Mouse (Mus musculus) bone marrow, adult 2 months (tissue): ENCODE results near the gene Bcas2. TPM values are rescaled to one million over a fixed set of nuclear protein-coding genes. Genes with fewer than 3 reads are reported as not detected.

Experiments used
- H3K27ac ChIP-seq: fragments of 200-500 bp; 2 replicates; pipeline ENCODE4 v1.5.1; 2012; ENCODE audit warnings: low read depth, mild to moderate bottlenecking, control low read depth, inconsistent platforms, low read length; ENCODE audit not compliant: control insufficient read depth, poor library complexity, insufficient read depth
- H3K4me1 ChIP-seq: fragments of 200-500 bp; 2 replicates; pipeline ENCODE4 v1.6.1; 2011; ENCODE audit warnings: low read length; ENCODE audit not compliant: control insufficient read depth, insufficient read depth
- H3K4me3 ChIP-seq: fragments of 200-500 bp; replicated peaks from 2 replicates; pipeline ENCODE3; 2011; ENCODE audit warnings: mild to moderate bottlenecking, low read depth, low read length, control low read depth; ENCODE audit not compliant: control insufficient read depth
- CTCF ChIP-seq: fragments of 200-500 bp; IDR thresholded peaks from 2 replicates; pipeline ENCODE4 v1.5.1; 2011; ENCODE audit warnings: low read length, control low read depth; ENCODE audit not compliant: control insufficient read depth, insufficient read depth
- POLR2A ChIP-seq: fragments of 200-500 bp; IDR thresholded peaks from 2 replicates; pipeline ENCODE4 v1.6.1; 2011; ENCODE audit warnings: low read depth, mild to moderate bottlenecking, control low read depth, low read length, borderline replicate concordance; ENCODE audit not compliant: control insufficient read depth
- WGBS: fragments of 180-500 bp; shearing (Covaris S2); methylation state at CpG from one replicate; pipeline ENCODE4 v1.1.7; 2018; 5-methylcytosine and 5-hydroxymethylcytosine counted together
- polyA plus RNA-seq: library from polyadenylated mRNA; stranded (reverse); fragments of >200 nt; gene quantifications from 2 replicates; pipeline ENCODE4 v1.2.4, GENCODE M21; 2011; ENCODE audit warnings: low replicate concordance; ENCODE audit not compliant: missing spikeins, insufficient read depth, insufficient read length

The Bcas2 gene
- polyA plus RNA-seq, 1 experiment = 63.7 TPM

DNA sequence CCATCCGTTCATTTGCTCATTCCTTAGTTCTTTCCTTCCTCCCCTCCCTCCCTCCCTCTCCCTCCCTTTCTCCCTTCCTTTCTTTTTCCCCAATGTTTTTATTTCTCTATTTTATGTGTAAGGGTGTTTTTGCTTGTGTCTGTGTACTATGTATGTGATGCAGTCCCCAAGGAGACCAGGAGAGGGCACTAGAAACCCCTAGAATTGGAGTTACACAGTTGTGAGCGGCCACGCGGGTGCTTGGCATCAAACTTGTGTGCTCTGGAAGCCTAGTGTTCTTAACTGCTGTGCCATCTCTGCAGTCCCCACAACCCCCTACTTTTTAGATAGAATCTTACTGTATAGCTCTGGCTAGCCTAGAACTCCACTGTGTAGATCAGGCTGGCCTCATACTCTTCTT is 52.3 kb downstream of the Bcas2 start:
- TF ChIP-seq CTCF (0 out of 2 replicates have a peak, but pooled peaks have one; percentile 19), POLR2A (no peak)
- Histone ChIP-seq H3K4me1 (no peaks in the 10 kb centered on the region), H3K27ac (no peak overlapping the region), H3K4me3 (no peak overlapping the region)
- 79% methylated on average over 4 of the region's 4 CpGs for WGBS

DNA sequence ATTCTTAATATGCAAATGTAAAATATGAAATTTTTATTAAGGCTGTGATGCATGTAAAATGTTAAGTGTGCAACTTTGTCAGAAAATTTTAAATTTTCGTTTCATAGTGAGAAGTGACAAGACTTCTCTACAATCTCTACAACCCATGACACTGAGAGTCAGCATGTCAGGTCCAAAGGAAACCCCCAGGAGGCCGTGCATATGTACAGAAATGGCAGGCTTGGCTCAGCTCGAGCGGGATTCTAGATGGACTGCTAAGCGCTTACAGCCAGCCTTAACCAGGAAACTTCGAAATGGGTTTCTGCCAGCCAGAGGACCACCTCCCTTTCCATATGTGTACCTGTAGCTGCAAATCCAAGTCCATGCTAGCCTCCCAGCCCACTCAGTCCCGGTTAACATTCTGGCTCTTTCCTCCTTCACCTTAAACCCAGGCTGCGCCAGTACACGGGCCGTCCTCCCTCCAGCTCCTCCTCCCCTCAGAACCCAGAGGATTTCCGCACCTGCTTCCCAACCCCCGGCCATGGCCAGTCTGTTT is 52.8 kb downstream of the Bcas2 start:
- Histone ChIP-seq H3K27ac (no peak overlapping the region), H3K4me3 (no peak overlapping the region), H3K4me1 (no peaks in the 10 kb centered on the region)
- WGBS = 85% methylated on average over 12 of the region's 12 CpGs
- TF ChIP-seq POLR2A (no peak), CTCF (no peak)

DNA sequence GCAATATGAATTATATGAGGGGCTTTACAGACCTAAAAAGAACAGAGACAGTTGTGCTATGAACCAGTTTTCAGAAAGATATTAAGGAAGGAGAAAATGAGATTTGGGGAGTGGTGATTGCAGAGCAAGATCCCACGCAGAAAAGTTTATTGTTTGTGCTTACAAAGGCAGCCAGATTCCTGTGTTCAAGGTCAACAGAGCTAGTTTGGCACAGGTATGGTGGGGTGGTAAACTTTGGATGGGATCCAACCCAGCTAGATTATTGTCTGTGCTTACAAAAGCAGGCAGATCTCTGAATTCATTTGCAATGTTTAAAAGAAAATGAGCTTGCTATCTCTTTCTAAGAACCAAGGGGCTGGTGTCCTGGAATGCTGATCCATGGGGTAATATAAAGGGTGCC is 56.3 kb downstream of the Bcas2 start:
- Histone ChIP-seq H3K4me1 (no peaks in the 10 kb centered on the region), H3K4me3 (no peak overlapping the region), H3K27ac (no peak overlapping the region)
- 78% methylated on average over 1 of the region's 1 CpGs for WGBS
- no peak for TF ChIP-seq CTCF
- no peak for TF ChIP-seq POLR2A

Other genes starting within 250 kb of the Bcas2 start
- gene Sycp1, start 235.6 kb upstream of the Bcas2 start, polyA plus RNA-seq = 4.2 TPM in 1 of 2 replicates, not detected in the other
- 0.52 TPM in 1 of 2 replicates, not detected in the other for gene Nr1h5, start 207.5 kb upstream of the Bcas2 start, polyA plus RNA-seq
- gene Sike1, start 175.9 kb upstream of the Bcas2 start, polyA plus RNA-seq = 8.4 and 18.8 TPM in 2 replicates
- gene Csde1, start 151.2 kb upstream of the Bcas2 start, polyA plus RNA-seq = 72.4 and 116 TPM in 2 replicates
- gene Nras, start 113.4 kb upstream of the Bcas2 start, polyA plus RNA-seq = 22.5 and 23.7 TPM in 2 replicates
- 2.1 TPM in 1 of 2 replicates, not detected in the other for gene Ampd1, start 97.6 kb upstream of the Bcas2 start, polyA plus RNA-seq
- 10.2 and 12.8 TPM in 2 replicates for gene Dennd2c, start 69.1 kb upstream of the Bcas2 start, polyA plus RNA-seq
- gene Trim33, start 107.6 kb downstream of the Bcas2 start, polyA plus RNA-seq = 10.2 and 13.9 TPM in 2 replicates